Mouse (Mus musculus): ENCODE results near the gene Manbal.

- TF ChIP-seq CTCF (IDR thresholded peaks at IDR 0.05; ENCODE audit: low read depth, low read length) (no peak), GATA1 (IDR thresholded peaks at IDR 0.05; ENCODE audit: borderline replicate concordance, low read length) (no peak), POLR2AphosphoS5 (IDR thresholded peaks at IDR 0.05; ENCODE audit: insufficient replicate concordance, low read depth, low read length) (no peak)
Measured at GRCm38 (mm10) chr2:157392331-157392730, 24.9 kb downstream of the Manbal start.

All from G1E (cell line).